Mouse (Mus musculus): ENCODE data around the gene Cd59a. TPM values are rescaled to one million over a fixed set of nuclear protein-coding genes. Genes with fewer than 3 reads are reported as not detected.
"Not testable (repeated sequence)": the region's sequence is repeated elsewhere in the genome, so short reads cannot be mapped to it uniquely, and the experiment has no call there.

The Cd59a gene
- polyA plus RNA-seq, 1 experiment from 2014 or later = 45.4 TPM

GRCm38 (mm10) chr2:104078285-104078684 lies 17.3 kb upstream of the Cd59a start:
- ATAC-seq (ENCODE audit: low FRiP score, low TSS enrichment); H3K9me3 ChIP-seq (ENCODE audit: low read length); H3K4me2 ChIP-seq (replicated peaks; ENCODE audit: low read depth, low read length); H3K27me3 ChIP-seq (ENCODE audit: insufficient read depth, low read length); H3K4me3 ChIP-seq (ENCODE audit: low read length); H3K9ac ChIP-seq (replicated peaks; ENCODE audit: low read length); H3K27ac ChIP-seq (ENCODE audit: low read length); H3K36me3 ChIP-seq (ENCODE audit: insufficient read depth, low read length); H3K4me1 ChIP-seq (ENCODE audit: insufficient read depth, low read length): not testable (repeated sequence)
- 72% methylated on average over 5 of the region's 5 CpGs for WGBS

- not testable (repeated sequence) for H3K4me1 ChIP-seq (ENCODE audit: insufficient read depth, low read length); H3K9ac ChIP-seq (replicated peaks; ENCODE audit: low read length); H3K27me3 ChIP-seq (ENCODE audit: insufficient read depth, low read length); H3K4me2 ChIP-seq (replicated peaks; ENCODE audit: low read depth, low read length); H3K9me3 ChIP-seq (ENCODE audit: low read length); H3K27ac ChIP-seq (ENCODE audit: low read length); ATAC-seq (ENCODE audit: low FRiP score, low TSS enrichment); H3K36me3 ChIP-seq (ENCODE audit: insufficient read depth, low read length); H3K4me3 ChIP-seq (ENCODE audit: low read length)
- no CpG with 5 or more reads among the region's 1 CpGs for WGBS
Observed at GRCm38 (mm10) chr2:104081436-104082050, 14.1 kb upstream of the Cd59a start.

GRCm38 (mm10) chr2:104082474-104082873 lies 13.1 kb upstream of the Cd59a start:
- Histone ChIP-seq H3K9ac (replicated peaks; ENCODE audit: low read length) (no peak overlapping the region), H3K27ac (ENCODE audit: low read length) (no peak overlapping the region), H3K4me1 (ENCODE audit: insufficient read depth, low read length) (no peaks in the 10 kb centered on the region), H3K27me3 (ENCODE audit: insufficient read depth, low read length) (no peaks in the 10 kb centered on the region), H3K9me3 (ENCODE audit: low read length) (no peaks in the 10 kb centered on the region), H3K36me3 (ENCODE audit: insufficient read depth, low read length) (no peaks in the 10 kb centered on the region), H3K4me2 (replicated peaks; ENCODE audit: low read depth, low read length) (no peak overlapping the region), H3K4me3 (ENCODE audit: low read length) (no peak overlapping the region)
- no peak; the same call in 1 of the 2 replicates for ATAC-seq (ENCODE audit: low FRiP score, low TSS enrichment)

DNA sequence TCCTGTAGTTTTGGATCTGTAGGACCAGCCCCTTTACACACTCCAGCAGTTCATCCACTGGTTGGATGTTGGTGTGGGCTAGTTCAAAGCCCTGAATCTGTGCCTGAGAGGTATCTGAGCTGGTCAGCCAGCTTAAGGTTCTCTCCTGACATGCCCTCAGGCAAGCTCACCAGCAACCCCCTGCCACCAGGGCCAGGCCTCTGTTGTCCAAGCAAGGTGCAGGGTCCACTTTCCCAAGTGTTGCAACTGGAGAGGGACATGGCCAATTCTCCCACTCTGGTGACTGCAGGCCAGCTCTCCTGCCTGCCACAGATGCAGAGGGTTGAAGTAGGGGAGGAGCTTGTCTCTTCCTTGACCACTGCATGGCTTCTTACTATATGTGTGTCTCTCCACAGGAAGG lies 11.6 kb upstream of the Cd59a start:
- H3K4me3 ChIP-seq (ENCODE audit: low read length); H3K9me3 ChIP-seq (ENCODE audit: low read length); H3K36me3 ChIP-seq (ENCODE audit: insufficient read depth, low read length); H3K4me1 ChIP-seq (ENCODE audit: insufficient read depth, low read length); H3K27ac ChIP-seq (ENCODE audit: low read length); H3K9ac ChIP-seq (replicated peaks; ENCODE audit: low read length); H3K27me3 ChIP-seq (ENCODE audit: insufficient read depth, low read length); ATAC-seq (ENCODE audit: low FRiP score, low TSS enrichment); H3K4me2 ChIP-seq (replicated peaks; ENCODE audit: low read depth, low read length): not testable (repeated sequence)

GRCm38 (mm10) chr2:104087562-104087961 lies 8.0 kb upstream of the Cd59a start:
- not testable (repeated sequence) for H3K27me3 ChIP-seq (ENCODE audit: insufficient read depth, low read length); ATAC-seq (ENCODE audit: low FRiP score, low TSS enrichment); H3K4me2 ChIP-seq (replicated peaks; ENCODE audit: low read depth, low read length); H3K9ac ChIP-seq (replicated peaks; ENCODE audit: low read length); H3K9me3 ChIP-seq (ENCODE audit: low read length); H3K4me1 ChIP-seq (ENCODE audit: insufficient read depth, low read length); H3K36me3 ChIP-seq (ENCODE audit: insufficient read depth, low read length); H3K4me3 ChIP-seq (ENCODE audit: low read length); H3K27ac ChIP-seq (ENCODE audit: low read length)
- 75% methylated on average over 1 of the region's 1 CpGs for WGBS

DNA sequence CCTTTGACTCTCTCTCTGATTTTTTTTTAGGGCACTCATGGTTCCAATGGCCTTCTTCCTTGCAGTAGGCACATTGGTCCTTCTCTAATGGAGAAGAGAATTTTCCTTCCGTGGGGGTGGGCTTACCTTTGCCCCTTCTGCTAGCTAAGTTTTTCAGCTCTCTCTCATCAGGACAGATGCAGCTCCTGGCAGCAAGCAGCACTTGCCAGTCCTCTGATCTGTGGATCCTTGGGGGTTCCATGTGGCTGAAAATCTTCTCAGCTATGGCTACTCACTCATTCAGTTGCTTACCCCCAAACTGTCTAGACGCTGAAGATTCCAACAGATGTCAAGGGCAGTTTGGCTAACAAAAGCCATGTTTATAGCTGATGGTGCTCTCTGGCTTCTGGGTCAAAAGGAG lies 2.3 kb upstream of the Cd59a start:
- Histone ChIP-seq H3K27me3 (ENCODE audit: insufficient read depth, low read length) (no peaks in the 10 kb centered on the region), H3K4me3 (ENCODE audit: low read length) (no peak overlapping the region), H3K36me3 (ENCODE audit: insufficient read depth, low read length) (no peaks in the 10 kb centered on the region), H3K9ac (replicated peaks; ENCODE audit: low read length) (no peak overlapping the region), H3K9me3 (ENCODE audit: low read length) (no peaks in the 10 kb centered on the region), H3K27ac (ENCODE audit: low read length) (no peak overlapping the region), H3K4me2 (replicated peaks; ENCODE audit: low read depth, low read length) (no peak overlapping the region), H3K4me1 (ENCODE audit: insufficient read depth, low read length) (peaks cover 7% of the 10 kb centered on the region; the same call in 1 of the 2 replicates)
- 69% methylated on average over 2 of the region's 2 CpGs for WGBS
- no peak for ATAC-seq (ENCODE audit: low FRiP score, low TSS enrichment)

- Histone ChIP-seq H3K27ac (ENCODE audit: low read length) (peak overlapping the region; percentile 91), H3K4me2 (replicated peaks; ENCODE audit: low read depth, low read length) (peak overlapping the region; percentile 82), H3K27me3 (ENCODE audit: insufficient read depth, low read length) (no peaks in the 10 kb centered on the region), H3K4me3 (ENCODE audit: low read length) (peak overlapping the region; percentile 64), H3K9me3 (ENCODE audit: low read length) (no peaks in the 10 kb centered on the region), H3K36me3 (ENCODE audit: insufficient read depth, low read length) (no peaks in the 10 kb centered on the region), H3K9ac (replicated peaks; ENCODE audit: low read length) (peak overlapping the region; percentile 79), H3K4me1 (ENCODE audit: insufficient read depth, low read length) (peaks cover 12% of the 10 kb centered on the region; the same call in 1 of the 2 replicates)
- 27% methylated on average over 10 of the region's 10 CpGs for WGBS
- ATAC-seq (ENCODE audit: low FRiP score, low TSS enrichment) = no peak; the same call in 1 of the 2 replicates
Observed at GRCm38 (mm10) chr2:104096256-104096655, 655 bp downstream of the Cd59a start.

DNA sequence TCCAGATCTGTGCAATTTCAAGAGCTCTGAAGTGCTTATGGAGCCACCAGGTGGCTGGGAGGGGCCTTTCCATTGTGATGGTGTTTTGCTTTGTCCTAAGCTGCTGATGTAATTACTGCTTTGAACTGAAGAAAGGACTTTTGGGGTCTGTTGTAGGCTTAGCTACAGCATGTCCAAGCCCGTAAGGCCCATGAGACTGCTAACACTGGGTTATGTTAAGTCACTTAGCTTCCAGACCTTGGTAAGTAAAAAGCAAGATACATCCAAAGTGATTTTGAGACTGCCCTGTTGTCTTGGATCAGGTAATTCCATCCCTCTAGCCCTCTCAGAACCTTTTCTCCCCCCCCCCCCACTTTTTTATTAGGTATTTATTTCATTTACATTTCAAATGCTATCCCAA lies 1.2 kb downstream of the Cd59a start:
- WGBS = 85% methylated on average over 1 of the region's 1 CpGs
- not testable (repeated sequence) for H3K36me3 ChIP-seq (ENCODE audit: insufficient read depth, low read length); H3K27me3 ChIP-seq (ENCODE audit: insufficient read depth, low read length); H3K4me3 ChIP-seq (ENCODE audit: low read length); H3K9ac ChIP-seq (replicated peaks; ENCODE audit: low read length); ATAC-seq (ENCODE audit: low FRiP score, low TSS enrichment); H3K9me3 ChIP-seq (ENCODE audit: low read length); H3K27ac ChIP-seq (ENCODE audit: low read length)
- Histone ChIP-seq H3K4me1 (ENCODE audit: insufficient read depth, low read length) (peaks cover 12% of the 10 kb centered on the region; the same call in 1 of the 2 replicates), H3K4me2 (replicated peaks; ENCODE audit: low read depth, low read length) (peak overlapping the region; percentile 82)

DNA sequence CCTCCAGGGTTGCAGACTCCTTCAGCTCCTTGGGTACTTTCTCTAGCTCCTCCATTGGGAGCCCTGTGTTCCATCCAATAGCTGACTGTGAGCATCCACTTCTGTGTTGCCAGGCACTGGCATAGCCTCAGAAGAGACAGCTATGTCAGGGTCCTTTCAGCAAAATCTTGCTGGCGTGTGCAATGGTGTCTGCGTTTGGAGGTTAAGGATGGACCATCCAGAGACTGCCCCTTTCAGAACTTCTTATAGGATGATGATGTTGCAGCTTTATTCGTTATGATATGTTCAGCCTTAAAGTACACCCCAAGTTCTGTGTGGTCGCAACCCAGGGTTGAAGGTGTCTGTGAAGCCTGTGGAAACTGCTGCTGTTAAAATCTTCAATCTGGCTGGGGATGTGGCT lies 1.8 kb downstream of the Cd59a start:
- not testable (repeated sequence) for H3K36me3 ChIP-seq (ENCODE audit: insufficient read depth, low read length); H3K9me3 ChIP-seq (ENCODE audit: low read length); H3K27ac ChIP-seq (ENCODE audit: low read length); H3K4me2 ChIP-seq (replicated peaks; ENCODE audit: low read depth, low read length); H3K4me3 ChIP-seq (ENCODE audit: low read length); H3K27me3 ChIP-seq (ENCODE audit: insufficient read depth, low read length); ATAC-seq (ENCODE audit: low FRiP score, low TSS enrichment); H3K9ac ChIP-seq (replicated peaks; ENCODE audit: low read length)
- peaks cover 12% of the 10 kb centered on the region; the same call in 1 of the 2 replicates for H3K4me1 ChIP-seq (ENCODE audit: insufficient read depth, low read length)
- WGBS = 93% methylated on average over 4 of the region's 4 CpGs

GRCm38 (mm10) chr2:104098529-104099230 lies 3.1 kb downstream of the Cd59a start:
- no peak overlapping the region for H3K27ac ChIP-seq (ENCODE audit: low read length)
- WGBS = 32% methylated on average over 3 of the region's 3 CpGs
- ATAC-seq (ENCODE audit: low FRiP score, low TSS enrichment) = no peak

More at GRCm38 (mm10) chr2:104098529-104099230, 3.1 kb downstream of the Cd59a start:
- no peaks in the 10 kb centered on the region for H3K9me3 ChIP-seq (ENCODE audit: low read length)
- H3K4me2 ChIP-seq (replicated peaks; ENCODE audit: low read depth, low read length) = no peak overlapping the region
- no peak overlapping the region for H3K9ac ChIP-seq (replicated peaks; ENCODE audit: low read length)
- no peak overlapping the region for H3K4me3 ChIP-seq (ENCODE audit: low read length)
- no peaks in the 10 kb centered on the region for H3K27me3 ChIP-seq (ENCODE audit: insufficient read depth, low read length)
- no peaks in the 10 kb centered on the region for H3K36me3 ChIP-seq (ENCODE audit: insufficient read depth, low read length)
- H3K4me1 ChIP-seq (ENCODE audit: insufficient read depth, low read length) = peaks cover 12% of the 10 kb centered on the region; the same call in 1 of the 2 replicates

Measured in kidney, embryonic 16.5 days (tissue).